Mouse (Mus musculus) bone marrow, adult 2 months (tissue): ENCODE measurements at regions not wholly inside any gene's neighbourhood (a gene's known extent, or its start where the extent isn't known, plus 50 kb on each side); places are given as distances from the start of the nearest gene placed in this dataset.

Experiments used
- H3K27ac ChIP-seq: fragments of 200-500 bp; 2 replicates; pipeline ENCODE4 v1.5.1; 2012; ENCODE audit warnings: low read depth, mild to moderate bottlenecking, control low read depth, inconsistent platforms, low read length; ENCODE audit not compliant: control insufficient read depth, poor library complexity, insufficient read depth
- H3K4me1 ChIP-seq: fragments of 200-500 bp; 2 replicates; pipeline ENCODE4 v1.6.1; 2011; ENCODE audit warnings: low read length; ENCODE audit not compliant: control insufficient read depth, insufficient read depth
- H3K4me3 ChIP-seq: fragments of 200-500 bp; replicated peaks from 2 replicates; pipeline ENCODE3; 2011; ENCODE audit warnings: mild to moderate bottlenecking, low read depth, low read length, control low read depth; ENCODE audit not compliant: control insufficient read depth
- CTCF ChIP-seq: fragments of 200-500 bp; IDR thresholded peaks from 2 replicates; pipeline ENCODE4 v1.5.1; 2011; ENCODE audit warnings: low read length, control low read depth; ENCODE audit not compliant: control insufficient read depth, insufficient read depth
- POLR2A ChIP-seq: fragments of 200-500 bp; IDR thresholded peaks from 2 replicates; pipeline ENCODE4 v1.6.1; 2011; ENCODE audit warnings: low read depth, mild to moderate bottlenecking, control low read depth, low read length, borderline replicate concordance; ENCODE audit not compliant: control insufficient read depth
- WGBS: fragments of 180-500 bp; shearing (Covaris S2); methylation state at CpG from one replicate; pipeline ENCODE4 v1.1.7; 2018; 5-methylcytosine and 5-hydroxymethylcytosine counted together

DNA sequence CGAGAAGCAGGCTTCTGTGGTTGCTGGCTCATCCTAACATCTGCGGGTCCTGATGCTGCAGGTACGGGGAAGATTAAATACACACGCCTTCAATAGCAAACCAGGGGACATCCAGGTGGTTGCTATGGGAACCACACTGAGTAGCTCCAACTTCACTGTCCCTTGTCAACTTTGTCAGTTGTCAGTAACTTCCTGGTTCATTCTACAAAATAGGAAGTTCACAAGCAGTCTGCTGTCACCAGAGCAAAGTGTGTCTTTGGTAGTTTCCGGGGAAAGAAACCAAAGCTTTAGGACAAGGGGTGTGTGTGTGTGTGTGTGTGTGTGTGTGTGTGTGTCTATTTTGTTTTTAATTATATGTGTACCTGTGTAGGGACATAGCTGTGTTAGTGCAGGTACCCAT, 80.5 kb upstream of the Card11 start:
- H3K4me3 ChIP-seq: no peak overlapping the region
- peak overlapping the region; percentile 15; the same call in 1 of the 2 replicates for H3K27ac ChIP-seq
- TF ChIP-seq POLR2A: no peak
- TF ChIP-seq CTCF: no peak
- 30% methylated on average over 5 of the region's 5 CpGs for WGBS
- peaks cover 5% of the 10 kb centered on the region for H3K4me1 ChIP-seq

GRCm38 (mm10) chr5:141084056-141084730, 83.8 kb upstream of the Card11 start:
- H3K27ac ChIP-seq: no peak overlapping the region
- H3K4me1 ChIP-seq: peaks cover 5% of the 10 kb centered on the region

GRCm38 (mm10) chr5:141084746-141085145, 84.4 kb upstream of the Card11 start:
- Histone ChIP-seq H3K4me1 (peaks cover 5% of the 10 kb centered on the region), H3K27ac (no peak overlapping the region), H3K4me3 (no peak overlapping the region)
- no peak for TF ChIP-seq CTCF
- no peak for TF ChIP-seq POLR2A
- WGBS: 3% methylated on average over 7 of the region's 7 CpGs

More at GRCm38 (mm10) chr5:141084056-141084730, 83.8 kb upstream of the Card11 start:
- WGBS: 62% methylated on average over 14 of the region's 14 CpGs
- H3K4me3 ChIP-seq: no peak overlapping the region
- TF ChIP-seq POLR2A (no peak), CTCF (0 out of 2 replicates have a peak, but pooled peaks have one; percentile 7)

DNA sequence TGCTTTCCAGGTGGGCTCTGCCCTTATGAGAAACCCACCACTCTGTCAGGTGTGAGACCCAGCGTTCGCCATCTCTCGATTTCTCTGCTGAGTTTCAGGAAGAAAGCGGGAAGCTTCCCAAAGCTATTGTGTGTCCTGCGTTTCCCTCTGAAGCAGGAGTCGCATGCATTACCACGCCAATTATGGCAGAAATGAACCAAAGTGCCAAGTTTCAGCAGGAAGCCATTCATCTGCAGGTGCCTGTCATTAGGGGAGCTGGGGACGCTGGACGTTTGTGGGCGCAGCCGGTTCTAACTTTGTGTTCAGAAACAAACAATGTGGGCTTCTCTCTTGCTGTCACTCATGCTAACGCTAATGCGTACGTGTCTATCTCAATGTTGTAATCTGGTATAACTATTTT, 91.3 kb upstream of the Card11 start:
- WGBS: 28% methylated on average over 14 of the region's 14 CpGs
- TF ChIP-seq POLR2A: no peak
- TF ChIP-seq CTCF: no peak
- H3K27ac ChIP-seq: no peak overlapping the region
- H3K4me1 ChIP-seq: no peaks in the 10 kb centered on the region
- H3K4me3 ChIP-seq: no peak overlapping the region

- Histone ChIP-seq H3K4me1 (no peaks in the 10 kb centered on the region), H3K27ac (no peak overlapping the region), H3K4me3 (no peak overlapping the region)
- no peak for TF ChIP-seq POLR2A
- peak; percentile 60 for TF ChIP-seq CTCF
- WGBS: 36% methylated on average over 4 of the region's 4 CpGs
Observed at GRCm38 (mm10) chr5:141093641-141094040, 93.3 kb upstream of the Card11 start.

DNA sequence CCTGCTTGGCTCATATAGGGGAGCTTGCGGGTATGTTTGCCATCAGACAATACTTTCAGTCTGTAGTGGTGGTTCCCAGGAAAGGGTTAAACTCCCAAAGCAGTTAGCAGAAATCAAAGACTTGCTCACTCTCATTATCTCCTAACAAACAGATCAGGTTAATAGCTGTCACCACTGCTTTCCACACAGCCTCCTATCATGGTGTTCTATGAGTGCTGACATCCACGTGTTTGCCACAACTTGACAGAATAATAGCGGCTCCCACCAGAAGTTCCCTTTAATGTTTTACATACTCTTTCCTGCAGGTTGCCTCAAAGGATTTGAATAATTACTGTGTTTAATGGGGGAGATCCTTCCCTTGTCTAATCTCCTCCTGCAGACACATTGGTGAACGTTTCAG, 97.5 kb upstream of the Card11 start:
- 50% methylated on average over 4 of the region's 4 CpGs for WGBS
- TF ChIP-seq POLR2A: no peak
- no peak for TF ChIP-seq CTCF

GRCm38 (mm10) chr5:141111666-141112065, 111.3 kb upstream of the Card11 start:
- TF ChIP-seq CTCF (0 out of 2 replicates have a peak, but pooled peaks have one; percentile 7), POLR2A (no peak)
- H3K4me3 ChIP-seq: no peak overlapping the region
- H3K4me1 ChIP-seq: no peaks in the 10 kb centered on the region
- 76% methylated on average over 3 of the region's 3 CpGs for WGBS
- no peak overlapping the region for H3K27ac ChIP-seq

More for the DNA sequence above, 97.5 kb upstream of the Card11 start:
- H3K27ac ChIP-seq: no peak overlapping the region
- no peaks in the 10 kb centered on the region for H3K4me1 ChIP-seq
- no peak overlapping the region for H3K4me3 ChIP-seq

GRCm38 (mm10) chr5:141115273-141115904, 115.0 kb upstream of the Card11 start:
- Histone ChIP-seq H3K27ac (no peak overlapping the region), H3K4me3 (no peak overlapping the region), H3K4me1 (no peaks in the 10 kb centered on the region)
- WGBS: 59% methylated on average over 4 of the region's 4 CpGs
- TF ChIP-seq CTCF: no peak
- TF ChIP-seq POLR2A: no peak

- H3K4me1 ChIP-seq: no peaks in the 10 kb centered on the region
- no peak overlapping the region for H3K4me3 ChIP-seq
- TF ChIP-seq CTCF (no peak), POLR2A (no peak)
- WGBS: 85% methylated on average over 8 of the region's 8 CpGs
- no peak overlapping the region for H3K27ac ChIP-seq
Observed at GRCm38 (mm10) chr5:141115963-141116362, 115.6 kb upstream of the Card11 start.
